Mouse (Mus musculus): ENCODE measurements around the gene Thumpd3.

The Thumpd3 gene

DNA sequence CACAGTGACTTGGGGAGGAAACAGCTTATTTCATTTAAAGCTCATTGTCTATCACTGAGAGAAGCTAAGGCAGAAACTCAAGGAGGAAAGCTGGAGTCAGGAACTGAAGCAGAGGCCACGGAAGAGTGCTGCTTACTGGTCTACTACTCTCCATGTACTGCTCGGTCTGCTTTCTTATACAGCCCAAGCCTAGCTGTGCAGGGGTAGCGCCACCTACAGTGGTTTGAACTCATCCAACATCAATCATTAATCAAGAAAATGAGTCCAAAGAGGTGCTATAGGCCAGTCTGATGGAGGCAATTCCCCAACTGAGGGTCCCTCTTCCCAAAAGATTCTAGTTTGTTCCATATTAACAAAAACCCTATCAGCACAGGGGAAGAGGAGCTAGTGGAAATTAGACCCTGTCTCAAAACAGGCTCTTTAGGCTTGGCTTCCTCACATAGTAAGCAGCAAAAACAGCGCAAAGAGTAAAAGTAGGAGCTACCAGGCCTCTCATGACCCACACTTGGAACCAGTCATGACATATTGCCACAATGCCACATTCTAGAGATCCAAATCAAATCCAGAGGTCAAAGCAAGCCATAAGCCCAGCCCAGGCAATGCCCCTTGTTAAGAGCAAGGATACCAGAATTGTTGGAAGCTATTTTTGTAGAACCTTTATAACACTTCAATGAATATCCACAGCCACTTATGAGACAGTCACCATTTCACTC, 9.4 kb upstream of the Thumpd3 start:
- in situ Hi-C loops (cut with MboI, MseI), result no loop called here

DNA sequence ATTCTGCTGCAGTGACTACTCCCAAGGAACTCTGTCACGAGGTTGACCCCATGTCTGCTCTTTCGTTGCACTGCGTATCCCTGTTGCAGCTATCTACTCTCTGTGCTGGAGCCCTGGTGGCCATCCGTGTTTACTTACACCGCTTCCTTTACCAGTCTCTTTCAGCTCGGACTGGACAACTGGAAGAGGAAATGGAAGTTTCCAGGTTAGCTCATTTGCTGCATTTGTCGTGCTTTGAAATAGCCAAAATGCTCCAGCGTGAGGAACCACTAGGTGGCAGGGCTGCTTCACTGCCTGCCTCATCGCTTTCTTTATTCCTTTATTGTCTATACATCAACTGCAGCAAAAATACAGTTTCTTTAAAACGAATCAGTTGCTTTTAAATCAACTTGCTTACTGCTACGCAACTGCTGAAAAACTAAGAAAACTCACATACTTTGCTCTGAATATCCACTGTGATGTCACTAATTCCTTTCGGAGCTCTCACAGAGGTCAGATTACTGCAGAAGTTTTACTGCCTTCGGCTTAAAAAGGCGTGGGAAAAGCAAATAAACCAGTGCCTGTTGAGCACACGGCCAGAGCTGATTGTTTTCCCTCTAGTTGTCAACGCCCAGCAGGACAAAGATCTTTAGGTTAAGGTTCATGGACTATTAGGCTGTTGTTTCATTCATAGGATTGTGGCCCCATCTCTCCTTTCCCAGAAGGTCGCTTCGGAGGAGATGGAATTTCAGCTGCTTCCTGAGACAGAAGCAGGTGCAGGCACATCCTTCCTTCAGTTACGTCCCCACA, 7.9 kb upstream of the Thumpd3 start:
- in situ Hi-C loops (cut with MboI, MseI), result no loop called here

DNA sequence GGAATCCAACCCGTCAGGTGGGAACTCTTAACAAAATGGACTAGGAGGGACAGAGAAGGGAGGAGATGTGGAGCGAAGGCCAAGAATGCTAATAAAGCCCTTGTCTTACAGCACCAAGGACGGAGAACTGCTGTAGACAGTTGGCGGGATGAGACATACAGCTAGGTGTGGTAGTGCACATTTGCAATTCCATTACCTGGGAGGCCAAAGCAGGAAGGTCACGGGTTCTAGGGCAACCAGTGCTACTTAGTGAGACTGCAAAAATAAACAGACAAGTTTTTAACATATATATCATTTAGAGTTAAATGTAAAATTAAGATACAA, 7.3 kb upstream of the Thumpd3 start:
- in situ Hi-C loops (cut with MboI, MseI), result no loop called here

DNA sequence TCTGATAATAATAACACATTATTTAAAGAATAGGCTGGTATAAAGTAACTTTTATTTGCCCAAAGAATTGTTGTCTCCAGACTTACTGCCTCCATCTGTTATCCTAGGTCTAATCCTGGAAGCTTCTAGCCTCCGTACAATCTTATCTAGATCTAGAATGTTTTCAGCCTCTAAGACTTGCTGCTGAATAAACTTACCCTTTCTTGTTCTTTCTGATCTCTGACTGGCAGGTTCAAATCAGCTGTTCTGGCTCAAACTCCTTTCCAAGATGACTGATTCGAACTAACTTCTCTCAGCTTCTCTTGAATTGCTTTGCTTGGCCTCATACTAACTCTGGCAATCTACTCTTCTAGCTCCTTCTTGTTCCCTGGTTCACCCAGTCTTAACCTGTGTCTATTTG, 5.7 kb upstream of the Thumpd3 start:
- in situ Hi-C loops (cut with MboI, MseI), result loop anchor here (5.0 to 10.0 kb wide), 4 partner anchors 197 to 354 kb away; partner anchors contain the start of genes Brpf1 (in 1 of the 2) and Mtmr14 (in 1 of the 2)

DNA sequence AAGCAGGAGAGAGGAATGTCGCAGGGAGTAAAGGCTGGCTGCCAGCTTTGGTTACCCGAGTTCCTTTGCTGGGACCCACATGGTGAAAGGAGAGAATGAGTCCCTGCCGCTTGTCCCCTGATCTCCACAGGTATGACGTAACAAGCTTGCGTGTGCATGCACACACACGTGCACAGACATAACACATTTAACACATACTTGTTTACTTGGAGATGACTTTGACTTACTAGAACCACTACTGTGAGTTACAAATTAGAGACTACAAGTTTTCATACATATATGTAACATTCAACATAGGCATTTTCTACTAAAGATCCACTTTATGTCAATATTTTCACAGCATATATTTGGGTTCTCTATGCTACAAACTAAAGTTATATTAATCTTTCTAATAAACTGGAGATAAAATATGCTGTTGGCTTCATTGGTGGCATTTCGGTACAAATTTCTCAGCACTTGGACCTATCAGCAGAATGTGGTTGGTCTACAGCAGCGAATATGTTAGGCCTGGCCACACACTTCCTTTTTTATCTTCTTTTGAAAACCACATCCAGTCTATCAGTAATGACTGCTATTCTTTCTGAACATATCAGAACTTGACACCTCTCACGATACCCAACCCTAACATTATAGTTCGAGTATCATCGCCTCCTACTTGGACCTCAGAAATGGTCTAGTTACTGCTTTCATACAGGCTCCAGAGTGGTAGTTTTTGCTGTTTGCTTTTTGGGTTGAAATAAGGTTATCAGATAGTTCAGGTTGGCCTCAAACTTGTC, 4.6 kb upstream of the Thumpd3 start:
- in situ Hi-C loops (cut with MboI, MseI), result loop anchor here (5.0 to 10.0 kb wide), 4 partner anchors 196 to 353 kb away; partner anchors contain the start of genes Brpf1 (in 1 of the 2) and Mtmr14 (in 1 of the 2)

DNA sequence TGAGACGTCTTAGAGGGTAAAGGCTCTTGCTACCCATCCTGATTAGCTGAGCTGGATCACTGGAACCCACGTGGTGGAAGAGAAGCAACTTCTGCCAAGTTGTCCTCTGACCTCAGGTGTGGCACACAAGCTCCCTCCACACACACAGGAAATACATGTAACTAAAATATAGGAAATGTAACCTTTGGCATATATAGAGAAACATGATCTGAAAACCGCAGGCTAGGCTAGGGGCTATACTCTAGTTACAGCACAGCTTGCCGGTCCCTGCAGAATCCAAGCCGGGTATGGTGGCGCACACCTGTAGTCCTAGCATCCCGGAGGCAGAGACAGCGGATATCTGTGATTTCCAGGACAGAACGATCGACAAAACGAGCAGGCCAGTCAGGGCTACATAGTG, 450 bp upstream of the Thumpd3 start:
- in situ Hi-C loops (cut with MboI, MseI), result loop anchor here in 1 of 2 experiments (10.0 kb wide), 2 partner anchors 259 to 349 kb away; partner anchors contain the start of gene Brpf1

DNA sequence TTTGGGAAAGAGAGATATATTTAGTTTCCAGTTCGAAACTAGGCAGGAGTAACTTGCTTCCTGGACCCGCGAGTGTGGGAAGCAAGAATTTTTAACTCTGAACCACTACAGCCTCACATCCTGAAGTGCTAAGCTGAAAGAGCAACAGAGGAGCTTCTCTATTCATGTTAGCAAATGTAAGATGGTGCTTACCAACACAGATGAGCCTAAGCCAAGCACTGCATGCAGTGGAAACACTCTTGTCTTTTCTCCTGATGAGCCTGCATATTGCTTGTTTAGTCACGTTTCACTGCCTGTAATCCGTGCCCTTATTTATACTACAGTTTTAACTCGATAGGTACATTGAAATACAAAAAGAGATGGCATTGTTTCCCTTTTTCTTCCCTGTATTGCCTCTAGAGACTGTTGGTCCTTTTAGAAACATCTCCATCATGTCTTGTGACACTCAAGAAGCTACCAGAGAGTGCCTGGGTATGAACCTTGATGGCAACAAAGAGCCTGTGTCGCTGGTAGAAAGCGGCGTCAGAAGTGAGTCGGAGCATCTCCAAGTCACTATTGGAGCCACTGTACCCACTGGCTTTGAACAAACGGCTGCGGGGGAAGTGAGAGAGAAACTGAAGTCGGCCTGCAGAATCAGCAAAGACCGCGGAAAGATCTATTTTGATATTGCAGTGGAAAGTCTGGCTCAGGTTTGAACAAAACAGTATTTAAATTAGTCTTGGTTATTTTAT, 1.2 kb downstream of the Thumpd3 start:
- in situ Hi-C loops (cut with MboI, MseI), result loop anchor here in 1 of 2 experiments (10.0 kb wide), 2 partner anchors 258 to 348 kb away; partner anchors contain the start of gene Brpf1

DNA sequence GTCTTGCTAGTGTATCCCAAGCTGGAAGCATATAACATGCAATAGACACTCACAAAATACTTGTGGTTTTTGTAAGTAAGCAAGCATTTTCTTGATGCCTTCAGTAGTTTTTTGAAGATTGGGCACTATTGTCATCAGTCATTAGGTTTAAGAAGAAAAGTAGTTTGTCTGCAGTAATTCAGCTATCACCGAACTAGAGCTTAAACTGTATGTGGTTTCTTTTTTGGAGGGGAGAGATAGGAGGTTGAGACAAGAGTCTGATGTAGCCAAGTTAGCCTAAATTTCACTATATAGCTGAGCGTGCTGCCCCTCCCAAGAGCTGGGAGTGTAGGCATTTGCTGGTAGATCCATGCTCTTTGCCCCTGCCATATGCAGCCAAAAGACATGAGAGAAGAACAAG, 2.3 kb downstream of the Thumpd3 start:
- in situ Hi-C loops (cut with MboI, MseI), result loop anchor here in 1 of 2 experiments (10.0 kb wide), 2 partner anchors 256 to 346 kb away; partner anchors contain the start of gene Brpf1

DNA sequence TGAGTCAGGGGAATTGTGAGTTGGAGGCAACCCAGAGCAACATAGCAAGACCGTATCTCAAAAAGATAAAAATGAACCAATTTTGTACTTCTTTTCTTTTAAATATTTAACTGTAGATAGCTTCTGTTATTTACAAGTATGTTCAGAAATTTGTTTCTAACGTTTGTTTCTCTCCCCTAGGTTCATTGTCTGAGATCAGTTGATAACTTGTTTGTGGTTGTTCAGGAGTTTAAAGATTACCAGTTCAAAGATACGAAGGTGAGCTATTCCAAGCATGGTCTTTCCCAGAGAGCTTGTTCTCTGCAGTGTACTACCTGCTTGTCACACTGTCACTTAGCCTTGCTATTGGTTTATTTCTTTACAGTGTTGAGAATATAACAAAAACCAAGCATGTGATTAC, 3.1 kb downstream of the Thumpd3 start:
- in situ Hi-C loops (cut with MboI, MseI), result loop anchor here in 1 of 2 experiments (10.0 kb wide), 2 partner anchors 256 to 346 kb away; partner anchors contain the start of gene Brpf1

DNA sequence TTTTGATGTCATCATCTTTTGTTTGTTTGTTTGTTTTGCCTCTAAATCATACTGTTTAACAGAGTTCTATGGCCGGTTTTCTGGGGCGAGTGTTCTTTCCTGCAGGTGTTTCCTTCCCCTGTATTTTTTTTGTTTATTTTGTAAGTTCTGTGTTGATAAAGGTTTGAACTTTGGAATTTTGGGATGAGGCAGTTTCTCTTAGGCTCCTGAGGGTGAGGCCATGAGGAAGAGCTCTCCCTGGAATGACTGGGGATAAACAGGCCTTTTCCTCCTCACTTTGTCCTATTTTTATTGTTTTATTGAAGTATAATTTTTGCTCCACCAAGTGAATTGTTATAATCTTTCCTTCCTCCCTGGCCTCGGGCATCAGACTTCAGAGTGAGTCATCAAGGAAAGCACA, 6.9 kb downstream of the Thumpd3 start:
- in situ Hi-C loops (cut with MboI, MseI), result no loop called here

DNA sequence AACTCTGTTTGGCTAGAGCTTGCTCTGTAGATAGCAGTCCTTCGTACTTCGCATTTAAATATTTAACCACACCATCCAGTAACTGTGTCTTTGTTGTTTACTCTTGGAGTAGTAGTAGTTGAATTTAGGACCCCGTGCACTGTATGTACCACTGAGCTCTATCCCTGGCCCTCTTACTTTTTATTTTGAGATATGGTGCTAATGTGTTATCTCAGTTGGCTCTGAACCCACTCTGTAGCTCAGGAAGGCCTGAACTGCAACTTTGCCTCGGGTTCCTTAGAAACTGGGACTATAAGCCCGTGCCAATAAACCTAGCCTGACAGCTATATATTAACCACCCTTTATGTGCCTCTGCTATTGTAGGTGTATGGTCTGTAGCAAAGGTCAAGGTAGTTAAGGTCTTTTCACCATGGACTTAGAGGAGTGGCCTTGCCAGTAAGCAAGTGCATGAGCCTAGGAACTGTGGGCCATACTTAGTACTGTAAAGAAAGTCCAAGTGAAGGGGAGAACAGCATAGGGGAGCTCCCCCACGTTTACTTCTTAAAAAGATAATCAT, 8.6 kb downstream of the Thumpd3 start:
- in situ Hi-C loops (cut with MboI, MseI), result loop anchor here in 1 of 2 experiments (5.0 kb wide), 1 partner anchor 58 kb away; no protein-coding TSS in a partner anchor

DNA sequence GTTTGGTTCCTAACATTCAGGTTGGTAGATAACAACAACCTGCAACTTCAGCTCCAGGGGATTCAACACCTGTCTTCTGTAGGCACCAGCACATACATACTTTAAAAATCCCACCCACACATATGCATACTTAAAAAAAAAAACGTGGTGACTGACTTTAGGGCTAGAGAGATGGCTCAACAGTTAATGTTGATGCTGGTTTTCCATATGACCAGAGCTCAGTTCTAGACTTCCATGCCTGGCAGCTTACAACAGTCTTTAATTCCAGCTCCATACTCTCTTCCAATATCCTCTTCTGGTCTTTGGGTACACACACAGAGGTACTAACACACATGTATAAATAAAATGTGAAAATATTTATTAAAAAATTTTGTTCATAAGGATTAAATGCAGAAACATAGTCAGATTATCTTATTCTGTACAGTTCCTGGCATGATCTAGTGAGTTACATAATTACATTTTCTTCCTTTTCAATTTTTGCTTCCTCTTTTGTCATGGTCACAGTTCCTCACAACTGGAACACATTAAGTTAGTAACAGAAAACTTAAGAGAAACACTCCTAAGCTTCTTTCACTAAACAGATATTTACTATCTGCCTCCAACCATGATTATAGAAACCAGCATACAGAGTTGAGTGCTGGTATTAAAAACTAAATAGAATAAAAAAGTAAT, 15.0 kb downstream of the Thumpd3 start:
- in situ Hi-C loops (cut with MboI, MseI), result no loop called here

DNA sequence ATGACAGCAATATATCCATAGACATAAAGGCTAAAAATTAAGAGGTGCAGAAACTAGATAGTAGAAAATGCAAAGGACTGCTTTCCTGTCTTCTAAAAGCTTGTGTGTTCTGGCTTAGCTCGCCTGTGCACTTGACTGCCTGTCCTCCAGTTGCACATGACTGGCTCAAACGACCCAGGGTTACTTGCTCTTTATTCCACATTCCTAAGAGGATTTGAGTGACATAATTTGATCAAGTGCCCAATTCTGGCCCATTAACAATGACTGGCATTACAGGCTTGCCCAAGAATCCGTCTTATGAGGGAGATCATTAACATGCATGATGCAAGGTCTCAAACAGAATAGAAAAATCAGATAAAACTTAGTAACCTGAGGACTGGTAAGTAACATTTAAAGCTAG, 16.2 kb downstream of the Thumpd3 start:
- in situ Hi-C loops (cut with MboI, MseI), result no loop called here

DNA sequence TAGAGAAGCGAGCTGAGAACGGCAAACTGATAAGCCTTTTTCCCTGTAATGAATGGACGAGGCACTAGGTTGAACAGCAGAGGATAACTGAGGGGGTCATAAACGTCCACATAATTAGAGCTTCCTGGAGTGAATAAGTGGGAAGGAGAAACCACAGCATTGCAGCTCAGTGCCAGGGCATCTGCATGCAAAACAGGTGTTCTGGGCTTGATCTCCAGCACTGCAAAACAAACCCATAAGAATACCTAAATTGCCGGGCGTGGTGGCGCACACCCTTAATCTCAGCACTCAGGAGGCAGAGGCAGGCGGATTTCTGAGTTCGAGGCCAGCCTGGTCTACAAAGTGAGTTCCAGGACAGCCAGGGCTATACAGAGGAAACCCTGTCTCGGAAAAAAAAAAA, 17.3 kb downstream of the Thumpd3 start:
- in situ Hi-C loops (cut with MboI, MseI), result no loop called here

DNA sequence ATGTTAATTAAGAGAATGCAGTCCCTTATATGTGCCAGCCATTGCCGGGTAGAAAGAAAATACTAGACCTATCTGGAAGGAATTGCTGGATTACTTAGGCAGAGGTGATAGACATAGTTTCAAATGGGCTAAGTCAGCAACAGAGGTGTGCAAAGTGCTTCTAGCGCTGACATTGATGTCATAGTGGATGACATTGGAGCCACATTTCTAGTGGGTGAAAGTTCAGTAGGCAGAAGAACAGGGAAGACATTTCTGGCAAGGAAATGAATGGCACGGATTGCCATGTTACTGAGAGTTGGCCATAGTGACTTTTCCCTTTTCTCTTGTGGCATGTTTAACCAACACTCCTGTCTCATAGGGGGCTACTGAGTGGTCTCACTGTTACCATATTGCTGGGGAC, 19.2 kb downstream of the Thumpd3 start:
- in situ Hi-C loops (cut with MboI, MseI), result loop anchor here in 1 of 2 experiments (5.0 kb wide), 1 partner anchor 52 kb away; no protein-coding TSS in a partner anchor

DNA sequence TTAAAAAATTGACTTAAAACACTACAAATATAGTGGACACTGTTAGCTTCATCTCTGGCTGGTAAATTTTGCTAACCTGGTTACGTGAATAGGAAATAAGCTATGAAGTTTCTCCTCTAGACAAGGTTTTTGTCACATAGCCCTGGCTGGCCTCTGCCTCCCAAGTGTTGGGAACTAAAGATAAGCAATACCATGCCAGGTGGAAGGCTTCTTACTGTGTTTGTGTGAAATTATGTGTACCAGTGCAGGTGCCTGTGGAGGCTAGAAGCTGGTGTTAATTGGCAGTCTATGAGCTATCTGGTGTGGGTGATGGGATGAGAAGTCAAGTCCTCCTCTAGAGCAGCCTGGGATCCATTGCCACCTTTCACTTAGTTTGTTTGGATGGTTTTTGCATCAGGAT, 23.1 kb downstream of the Thumpd3 start:
- in situ Hi-C loops (cut with MboI, MseI), result loop anchor here in 1 of 2 experiments (5.0 kb wide), 1 partner anchor 48 kb away; no protein-coding TSS in a partner anchor

DNA sequence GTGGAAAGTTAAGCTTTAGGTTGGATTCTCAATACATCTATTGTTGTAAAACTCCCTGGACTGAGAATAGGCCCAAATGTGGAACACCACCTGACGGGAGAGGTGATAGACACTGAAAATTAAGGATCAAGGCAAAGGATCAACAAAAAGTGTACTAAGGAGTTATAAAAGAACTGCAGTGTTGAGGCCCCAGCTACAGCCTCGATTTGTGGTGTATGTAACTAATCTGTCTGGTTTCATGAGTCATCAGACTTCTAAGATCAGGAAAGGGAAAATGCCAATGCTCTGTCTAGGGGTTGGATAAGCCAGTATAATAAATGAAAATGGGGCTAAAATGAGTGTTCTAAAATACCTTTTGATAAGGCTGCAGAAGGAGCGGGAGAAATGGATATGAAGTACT, 29.2 kb downstream of the Thumpd3 start:
- in situ Hi-C loops (cut with MboI, MseI), result no loop called here

DNA sequence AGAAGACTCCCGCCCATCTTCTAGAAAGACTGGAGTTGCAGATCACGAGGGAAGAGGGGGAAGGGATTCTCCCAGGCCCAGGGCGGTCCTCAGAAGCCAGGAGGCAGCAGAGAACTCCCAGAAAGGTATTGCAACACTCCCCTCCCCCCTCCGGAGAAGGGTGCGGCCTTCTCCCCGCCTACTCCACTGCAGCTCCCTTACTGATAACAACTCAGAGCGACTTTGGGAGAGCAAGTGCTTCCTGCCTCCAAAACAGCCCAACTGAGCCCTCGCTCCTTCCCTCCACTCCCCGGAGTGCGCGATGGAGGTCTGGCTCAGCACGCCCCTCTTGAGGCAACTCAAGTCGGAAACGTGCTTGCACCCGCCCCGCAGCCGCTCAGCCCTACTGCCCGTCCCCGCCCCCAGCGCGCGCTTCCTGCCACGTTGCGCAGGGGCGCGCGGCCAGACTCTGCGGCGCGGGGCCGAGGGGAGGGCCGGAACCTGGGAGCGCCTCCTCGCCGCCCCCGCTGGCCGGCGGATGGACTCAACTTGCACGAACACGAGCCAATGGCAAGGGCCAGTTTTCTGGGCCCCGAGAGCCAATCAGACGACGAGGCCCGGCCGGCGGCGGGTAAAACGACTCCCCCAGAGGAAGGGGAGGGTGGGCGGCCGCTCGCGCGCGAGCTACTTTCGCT, 30.1 kb downstream of the Thumpd3 start:
- in situ Hi-C loops (cut with MboI, MseI), result no loop called here
